Mouse (Mus musculus) forebrain, embryonic 16.5 days (tissue): ENCODE measurements at regions not wholly inside any gene's neighbourhood (a gene's known extent, or its start where the extent isn't known, plus 50 kb on each side); places are given as distances from the start of the nearest gene placed in this dataset.

Experiments
- ATAC-seq: fragments of 200-750 bp; cut with Nextera tagmentation; 2 replicates; pipeline ENCODE4 v1.8.0; 2017; ENCODE audit warnings: mild to moderate bottlenecking, moderate library complexity
- H3K27ac ChIP-seq: fragments of 300-500 bp; sonication (generic); 2 replicates; pipeline ENCODE4 v1.5.1; 2014; ENCODE audit warnings: low read length, control low read depth
- H3K27me3 ChIP-seq: fragments of 300-500 bp; sonication (generic); replicated peaks from 2 replicates; pipeline ENCODE4 v1.6.1; 2014; ENCODE audit warnings: low read length; ENCODE audit not compliant: control insufficient read depth, insufficient read depth
- H3K36me3 ChIP-seq: fragments of 300-500 bp; sonication (generic); 2 replicates; pipeline ENCODE4 v1.6.1; 2014; ENCODE audit not compliant: control insufficient read depth, insufficient read depth
- H3K4me1 ChIP-seq: fragments of 300-500 bp; sonication (generic); replicated peaks from 2 replicates; pipeline ENCODE4 v1.6.1; 2014; ENCODE audit warnings: low read length; ENCODE audit not compliant: control insufficient read depth, insufficient read depth
- H3K4me2 ChIP-seq: fragments of 300-500 bp; sonication (generic); 2 replicates; pipeline ENCODE4 v1.6.1; 2014; ENCODE audit warnings: mild to moderate bottlenecking, low read length, control low read depth
- H3K4me3 ChIP-seq: fragments of 300-500 bp; sonication (generic); replicated peaks from 2 replicates; pipeline ENCODE4 v1.5.1; 2014; ENCODE audit warnings: mild to moderate bottlenecking, low read length, control low read depth
- H3K9ac ChIP-seq: fragments of 300-500 bp; sonication (generic); replicated peaks from 2 replicates; pipeline ENCODE4 v1.6.1; 2014; ENCODE audit warnings: low read depth, low read length, control low read depth
- H3K9me3 ChIP-seq: fragments of 300-500 bp; sonication (generic); 2 replicates; pipeline ENCODE4 v1.6.1; 2016; ENCODE audit warnings: low read length; ENCODE audit not compliant: control insufficient read depth
- WGBS: fragments of 180-500 bp; shearing (Covaris S2); extraction: QIAGEN DNeasy Blood & Tissue Kit; methylation state at CpG from one replicate; pipeline ENCODE4 v1.1.7; 2014; 5-methylcytosine and 5-hydroxymethylcytosine counted together

DNA sequence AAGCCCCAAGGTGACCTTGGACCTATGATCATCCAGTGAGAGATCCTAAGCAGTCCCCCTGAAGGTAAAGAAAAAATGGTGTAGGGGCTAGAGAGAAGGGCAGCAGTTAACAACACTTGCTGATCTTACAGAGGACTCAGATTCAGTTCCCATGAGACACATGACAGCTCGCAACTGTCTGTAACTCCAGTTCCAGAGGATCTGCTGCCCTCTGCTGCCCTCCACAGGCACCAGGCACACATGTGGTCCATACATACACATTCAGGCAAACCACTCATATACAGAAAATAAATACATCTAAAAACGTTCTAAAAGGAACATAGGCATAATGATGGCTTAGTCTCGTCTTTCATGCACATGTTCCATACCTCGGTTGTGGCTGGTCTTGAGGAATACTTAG lies 81.2 kb downstream of the Klf4 start:
- Histone ChIP-seq H3K4me3 (no peak overlapping the region), H3K4me1 (peaks cover 5% of the 10 kb centered on the region; the same call in 1 of the 2 replicates), H3K9ac (no peak overlapping the region), H3K4me2 (no peak overlapping the region), H3K36me3 (no peaks in the 10 kb centered on the region), H3K9me3 (no peaks in the 10 kb centered on the region), H3K27me3 (no peaks in the 10 kb centered on the region), H3K27ac (no peak overlapping the region)
- 73% methylated on average over 4 of the region's 4 CpGs for WGBS
- ATAC-seq: no peak

DNA sequence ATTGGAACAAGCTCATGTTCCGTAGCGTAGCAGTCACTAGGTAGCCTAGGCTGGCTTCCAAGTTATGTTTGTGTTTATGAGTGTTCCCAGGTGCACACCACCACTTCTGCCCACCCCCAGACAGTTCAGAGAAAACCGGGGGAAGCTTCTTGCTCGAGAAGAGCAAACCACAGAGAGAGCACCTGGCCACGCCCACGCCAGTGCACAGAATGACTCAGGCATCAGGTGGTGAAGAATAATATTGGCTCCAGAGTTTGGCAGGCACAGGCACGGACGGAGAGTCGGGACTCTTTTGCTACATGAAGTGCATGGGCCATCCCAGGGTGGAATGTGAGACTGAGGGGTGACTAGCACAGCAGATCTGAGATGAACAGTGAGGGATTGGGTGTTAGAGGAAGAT lies 88.8 kb downstream of the Klf4 start:
- no peaks in the 10 kb centered on the region for H3K4me1 ChIP-seq
- H3K4me3 ChIP-seq: no peak overlapping the region
- 80% methylated on average over 9 of the region's 9 CpGs for WGBS
- H3K36me3 ChIP-seq: no peaks in the 10 kb centered on the region
- H3K9me3 ChIP-seq: no peaks in the 10 kb centered on the region
- H3K27me3 ChIP-seq: no peaks in the 10 kb centered on the region
- H3K27ac ChIP-seq: no peak overlapping the region
- no peak overlapping the region for H3K9ac ChIP-seq
- ATAC-seq: no peak
- H3K4me2 ChIP-seq: no peak overlapping the region

GRCm38 (mm10) chr4:55442098-55442497 lies 90.2 kb downstream of the Klf4 start:
- Histone ChIP-seq H3K27me3 (no peaks in the 10 kb centered on the region), H3K36me3 (no peaks in the 10 kb centered on the region), H3K27ac (no peak overlapping the region), H3K4me1 (no peaks in the 10 kb centered on the region), H3K9me3 (no peaks in the 10 kb centered on the region), H3K9ac (no peak overlapping the region), H3K4me3 (no peak overlapping the region), H3K4me2 (no peak overlapping the region)
- 71% methylated on average over 13 of the region's 13 CpGs for WGBS
- ATAC-seq: no peak
